Mouse (Mus musculus): ENCODE results near the gene Qrich1.
"Not testable (repeated sequence)": the region's sequence is repeated elsewhere in the genome, so short reads cannot be mapped to it uniquely, and the experiment has no call there.

Qrich1 gene

DNA sequence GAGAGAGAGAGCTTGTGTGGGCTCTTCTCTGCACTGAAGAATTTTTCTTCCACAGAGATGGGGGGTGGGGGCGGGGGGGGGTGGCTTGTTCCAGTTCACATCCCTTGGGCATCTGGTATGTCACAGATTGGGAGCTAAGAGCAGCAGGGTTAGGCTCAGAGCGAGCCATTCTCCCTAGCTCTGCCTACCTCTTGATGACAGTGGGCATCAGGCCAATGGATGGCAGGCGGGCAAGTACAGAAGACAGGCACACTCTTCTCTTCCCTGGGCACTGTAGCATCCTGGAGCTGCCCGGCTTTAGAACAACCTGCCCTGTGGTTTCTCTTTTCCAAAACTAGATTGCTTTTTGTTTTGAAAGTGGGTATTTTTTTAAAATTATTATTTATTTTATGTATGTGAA lies 74.9 kb downstream of the Qrich1 start:
- DNase-seq = no peak

DNA sequence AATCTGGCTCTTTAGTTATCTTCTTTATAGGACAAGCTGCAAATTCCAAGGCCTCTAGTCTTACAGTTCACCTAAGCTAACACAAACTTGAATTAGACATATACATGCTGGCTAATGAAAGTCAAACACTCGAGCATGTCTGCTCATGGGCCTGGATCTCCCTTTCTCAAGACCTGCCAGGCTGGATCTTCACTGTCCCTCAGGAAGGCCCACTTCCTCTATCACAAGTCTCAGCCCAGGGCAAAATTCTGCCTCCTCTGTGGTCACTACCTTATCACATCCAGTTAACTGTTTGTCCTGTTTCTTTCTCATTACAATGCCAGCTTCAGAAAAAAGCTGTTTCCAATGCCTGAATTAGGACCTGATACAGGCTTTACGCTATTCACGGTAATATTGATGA lies 77.7 kb downstream of the Qrich1 start:
- no peak for DNase-seq

DNA sequence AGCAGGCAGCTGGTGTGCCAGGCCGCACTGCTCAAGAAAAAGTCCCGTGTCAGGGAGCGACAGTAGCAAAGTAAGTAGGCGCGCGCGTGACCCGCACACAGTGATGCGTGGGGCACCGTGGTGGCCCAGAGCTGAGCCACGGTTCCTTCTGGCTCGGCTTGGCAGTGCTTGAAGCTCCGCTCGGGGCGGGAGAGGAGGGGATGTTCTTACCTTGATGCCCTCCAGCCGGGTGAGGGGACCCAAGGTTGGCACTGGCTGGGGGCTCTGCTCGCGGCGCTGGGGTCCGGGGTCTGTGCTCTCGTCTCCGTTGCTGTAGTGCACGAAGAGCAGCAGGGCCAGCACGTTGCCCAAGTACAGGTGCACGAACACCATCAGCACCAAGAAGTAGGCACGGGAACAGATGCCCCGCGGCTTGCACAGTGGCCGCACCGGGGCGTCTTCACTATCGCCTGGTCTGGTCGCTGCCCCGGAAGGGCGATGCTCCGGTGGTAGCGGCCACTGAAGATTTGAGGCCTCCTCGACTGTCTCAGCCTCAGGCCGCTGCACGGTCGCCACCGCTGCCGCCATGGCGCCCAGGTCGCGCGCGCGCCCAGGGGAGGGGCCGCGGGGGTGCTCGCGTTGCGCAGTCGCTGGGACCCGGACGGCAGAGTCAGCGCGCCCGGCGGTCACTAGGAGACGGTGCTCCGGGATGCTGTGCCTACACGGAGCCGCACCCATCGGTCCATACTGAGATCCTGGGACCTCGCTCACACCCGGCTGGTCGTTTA lies 80.6 kb downstream of the Qrich1 start, which contains the start of gene P4htm:
Gene P4htm, minus strand, starts transcription at position 670 of the 767 bp plus-strand sequence.
- DNase-seq = peak; percentile 82

DNA sequence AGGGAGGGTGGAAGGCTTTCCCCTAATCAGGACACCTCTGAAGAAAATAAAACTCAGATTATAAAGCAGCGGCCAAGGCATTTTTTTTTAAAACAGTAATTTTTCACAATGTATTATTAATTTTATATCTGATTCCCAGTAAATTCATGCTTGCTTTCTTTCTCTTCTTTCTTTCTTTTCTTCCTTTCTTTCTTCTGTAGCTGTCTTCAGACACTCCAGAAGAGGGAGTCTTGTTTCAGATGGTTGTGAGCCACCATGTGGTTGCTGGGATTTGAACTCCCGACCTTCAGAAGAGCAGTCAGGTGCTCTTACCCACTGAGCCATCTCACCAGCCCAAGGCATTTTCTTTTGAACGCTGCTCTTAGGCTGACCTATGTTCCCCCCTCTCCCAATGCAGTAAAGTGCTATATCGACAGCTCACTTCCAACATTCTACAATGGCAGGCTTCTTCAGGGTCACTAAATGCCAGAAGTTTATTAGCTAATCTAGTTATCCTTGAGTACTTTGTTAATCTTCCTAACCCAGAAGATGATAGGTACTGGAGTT lies 82.5 kb downstream of the Qrich1 start:
- DNase-seq = peak; percentile 17

DNA sequence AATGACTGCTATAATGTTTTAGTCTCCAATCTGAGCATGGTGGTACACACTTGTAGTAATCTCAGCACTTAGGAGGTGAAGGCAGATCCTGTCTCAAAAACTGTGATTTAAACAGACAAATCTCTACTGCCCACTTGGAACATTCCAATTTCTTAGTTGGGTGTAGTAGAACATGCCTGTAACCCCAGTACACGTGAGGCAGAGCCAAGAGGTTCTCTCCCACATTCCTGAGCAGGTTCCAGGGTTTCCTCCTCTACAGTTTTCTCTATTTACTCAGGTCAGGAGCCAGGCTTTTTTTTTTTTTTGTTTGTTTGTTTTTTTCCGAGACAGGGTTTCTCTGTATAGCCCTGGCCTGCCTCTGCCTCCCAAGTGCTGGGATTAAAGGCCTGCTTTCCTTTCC lies 83.4 kb downstream of the Qrich1 start:
- DNase-seq = no peak

DNA sequence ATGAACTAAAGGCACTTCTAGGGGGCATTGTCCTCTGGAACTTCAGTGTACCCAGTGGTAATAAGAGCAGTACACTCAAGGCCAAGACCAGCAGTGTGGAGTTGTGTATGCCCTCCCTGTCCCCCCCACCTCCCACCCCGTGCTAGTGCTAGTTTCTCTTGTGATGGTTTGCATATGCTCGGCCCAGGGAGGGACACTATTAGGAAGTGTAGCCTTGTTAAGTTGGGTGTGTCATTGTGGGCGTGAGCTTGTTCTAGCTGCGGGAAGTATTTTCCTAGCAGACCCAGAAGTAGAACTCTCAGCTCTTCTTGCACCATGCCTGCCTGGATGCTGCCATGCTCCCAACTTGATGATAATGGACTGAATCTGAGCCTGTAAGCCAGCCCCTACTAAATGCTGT lies 85.4 kb downstream of the Qrich1 start:
- no peak for DNase-seq

DNA sequence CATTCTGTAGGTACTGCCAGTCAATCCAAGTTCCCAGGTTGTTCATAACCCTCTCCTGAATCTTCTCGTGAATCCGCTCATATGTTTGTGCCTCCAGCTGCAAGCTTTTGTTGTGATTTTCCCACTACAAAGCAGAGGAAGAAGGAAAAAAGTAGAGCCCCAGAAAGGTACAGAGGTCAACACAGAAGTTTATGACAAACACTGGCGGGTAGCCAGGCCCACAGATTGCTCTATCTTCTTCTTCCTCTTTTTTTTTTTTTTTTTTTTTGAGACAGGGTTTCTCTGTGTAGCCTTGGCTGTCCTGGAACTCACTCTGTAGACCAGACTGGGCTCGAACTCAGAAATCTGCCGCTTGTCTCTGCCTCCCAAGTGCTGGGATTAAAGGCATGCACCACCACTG lies 91.3 kb downstream of the Qrich1 start:
- not testable (repeated sequence) for DNase-seq

DNA sequence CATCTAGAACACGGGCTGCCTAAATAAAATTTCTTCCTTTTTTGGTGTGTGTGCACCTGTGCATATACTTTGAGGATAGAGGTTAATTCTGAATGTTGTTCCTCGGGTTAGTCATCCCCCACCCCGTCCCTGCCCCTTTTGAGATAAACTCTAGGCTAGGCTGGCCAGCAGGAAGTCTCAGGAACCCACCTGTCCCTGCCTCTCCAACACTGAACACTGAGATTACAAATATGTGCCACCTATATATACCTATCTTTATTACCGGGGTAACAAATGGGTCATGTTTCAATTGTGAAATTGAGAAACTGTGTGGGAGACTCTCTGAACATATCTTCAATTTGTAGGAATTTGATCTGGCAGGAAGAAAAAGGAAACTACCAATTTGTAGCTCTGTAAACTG lies 92.3 kb downstream of the Qrich1 start:
- no peak for DNase-seq
